Mouse (Mus musculus): ENCODE results near the gene Skap1. TPM values are rescaled to one million over a fixed set of nuclear protein-coding genes. Genes with fewer than 3 reads are reported as not detected.

The Skap1 gene
- polyA plus RNA-seq, 1 experiment from 2014 or later, result 9.0 TPM

DNA sequence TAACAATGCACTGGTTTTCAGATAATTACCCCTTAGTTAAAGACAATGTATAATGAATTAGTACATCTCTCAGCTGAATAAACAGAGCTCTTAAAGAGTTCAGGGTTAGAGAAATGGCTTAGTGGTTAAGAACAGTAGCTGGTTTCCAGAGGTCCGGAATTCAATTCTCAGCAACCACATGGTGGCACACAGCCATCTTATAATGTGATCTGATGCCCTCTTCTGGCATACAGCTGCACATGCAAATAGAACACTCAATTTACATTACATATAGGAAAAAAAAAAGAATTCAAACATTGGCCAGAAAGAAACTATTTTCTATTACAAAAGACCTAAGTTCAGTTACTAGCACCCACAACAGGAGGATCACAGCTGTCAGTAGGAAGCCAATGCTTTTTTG is 332.2 kb downstream of the Skap1 start:
- Histone ChIP-seq H3K27me3 (no peaks in the 10 kb centered on the region), H3K36me3 (peaks cover 40% of the 10 kb centered on the region), H3K4me2 (no peak overlapping the region), H3K4me3 (no peak overlapping the region), H3K9ac (no peak overlapping the region), H3K9me3 (no peaks in the 10 kb centered on the region), H3K4me1 (replicated peaks) (peaks cover 35% of the 10 kb centered on the region), H3K27ac (replicated peaks) (no peak overlapping the region)
- WGBS, result 64% methylated on average over 1 of the region's 1 CpGs
- ATAC-seq (ENCODE audit: low read depth), result no peak

GRCm38 (mm10) chr11:96799511-96799910 is 335.1 kb downstream of the Skap1 start:
- H3K27me3 ChIP-seq, result no peaks in the 10 kb centered on the region
- H3K27ac ChIP-seq (replicated peaks), result no peak overlapping the region
- peaks cover 69% of the 10 kb centered on the region for H3K36me3 ChIP-seq
- no peak overlapping the region for H3K4me2 ChIP-seq
- no peak overlapping the region for H3K9ac ChIP-seq
- H3K9me3 ChIP-seq, result no peaks in the 10 kb centered on the region
- H3K4me1 ChIP-seq (replicated peaks), result peaks cover 10% of the 10 kb centered on the region; the same call in 1 of the 2 replicates
- no peak overlapping the region for H3K4me3 ChIP-seq
- 97% methylated on average over 2 of the region's 2 CpGs for WGBS
- no peak for ATAC-seq (ENCODE audit: low read depth)

DNA sequence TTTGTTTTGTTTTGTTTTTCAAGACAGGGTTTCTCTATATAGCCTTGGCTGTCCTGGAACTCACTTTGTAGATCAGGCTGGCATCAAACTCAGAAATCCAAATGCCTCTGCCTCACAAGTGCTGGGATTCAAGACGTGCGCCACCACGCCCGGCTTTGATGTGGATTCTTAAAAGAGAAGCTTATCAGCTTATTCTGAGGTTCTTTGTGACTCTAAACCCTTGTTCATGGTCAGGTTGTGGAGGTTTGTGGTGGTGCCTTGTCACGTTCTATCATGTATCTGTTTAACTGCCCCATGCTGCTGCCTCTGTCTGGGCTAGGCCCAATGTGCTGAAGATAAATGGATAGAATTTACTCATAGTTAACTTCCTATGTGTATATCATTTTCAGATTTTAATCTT is 341.2 kb downstream of the Skap1 start:
- Histone ChIP-seq H3K36me3 (peaks cover 94% of the 10 kb centered on the region), H3K9me3 (no peaks in the 10 kb centered on the region)

GRCm38 (mm10) chr11:96808066-96808465 is 343.7 kb downstream of the Skap1 start:
- Histone ChIP-seq H3K27ac (replicated peaks) (no peak overlapping the region), H3K9ac (no peak overlapping the region), H3K4me2 (no peak overlapping the region), H3K4me3 (no peak overlapping the region), H3K9me3 (no peaks in the 10 kb centered on the region), H3K4me1 (replicated peaks) (no peaks in the 10 kb centered on the region), H3K36me3 (peaks cover 92% of the 10 kb centered on the region), H3K27me3 (no peaks in the 10 kb centered on the region)
- ATAC-seq (ENCODE audit: low read depth), result no peak
- WGBS, result 52% methylated on average over 1 of the region's 1 CpGs

More for the DNA sequence above, 341.2 kb downstream of the Skap1 start:
- H3K4me1 ChIP-seq (replicated peaks), result peaks cover 5% of the 10 kb centered on the region; the same call in 1 of the 2 replicates
- no peak overlapping the region for H3K9ac ChIP-seq
- no peaks in the 10 kb centered on the region for H3K27me3 ChIP-seq
- WGBS, result 95% methylated on average over 5 of the region's 5 CpGs
- no peak overlapping the region for H3K27ac ChIP-seq (replicated peaks)
- no peak for ATAC-seq (ENCODE audit: low read depth)
- no peak overlapping the region for H3K4me2 ChIP-seq
- H3K4me3 ChIP-seq, result no peak overlapping the region

Other genes starting within 250 kb of the Skap1 start
- gene Hoxb9, start 193.1 kb upstream of the Skap1 start, polyA plus RNA-seq (2015; fragmentation: Nextera tagmentation; extraction: Ambion mirVana), result 72.9 and 74.7 TPM in 2 replicates
- gene Hoxb8, start 182.7 kb upstream of the Skap1 start, polyA plus RNA-seq (2015; fragmentation: Nextera tagmentation; extraction: Ambion mirVana), result 81.7 and 114 TPM in 2 replicates
- gene Hoxb7, start 178.0 kb upstream of the Skap1 start, polyA plus RNA-seq (2015; fragmentation: Nextera tagmentation; extraction: Ambion mirVana), result 124 and 125 TPM in 2 replicates
- 171 and 174 TPM in 2 replicates for gene Hoxb6, start 172.1 kb upstream of the Skap1 start, polyA plus RNA-seq (2015; fragmentation: Nextera tagmentation; extraction: Ambion mirVana)
- gene Hoxb5, start 161.3 kb upstream of the Skap1 start, polyA plus RNA-seq (2015; fragmentation: Nextera tagmentation; extraction: Ambion mirVana), result 67.1 and 88.3 TPM in 2 replicates
- 7.5 and 8.7 TPM in 2 replicates for gene Hoxb4, start 146.3 kb upstream of the Skap1 start, polyA plus RNA-seq (2015; fragmentation: Nextera tagmentation; extraction: Ambion mirVana)
- gene Hoxb3, start 141.3 kb upstream of the Skap1 start, polyA plus RNA-seq (2015; fragmentation: Nextera tagmentation; extraction: Ambion mirVana), result 12.8 and 14.7 TPM in 2 replicates
- 63.0 and 67.1 TPM in 2 replicates for gene Hoxb2, start 114.1 kb upstream of the Skap1 start, polyA plus RNA-seq (2015; fragmentation: Nextera tagmentation; extraction: Ambion mirVana)
- gene Hoxb1, start 98.8 kb upstream of the Skap1 start, polyA plus RNA-seq (2015; fragmentation: Nextera tagmentation; extraction: Ambion mirVana), result 1.2 and 1.6 TPM in 2 replicates